Mouse (Mus musculus) midbrain, embryonic 10.5 days (tissue): Measurements from ENCODE around the gene Myof. TPM values are rescaled to one million over a fixed set of nuclear protein-coding genes. Genes with fewer than 3 reads are reported as not detected.

Experiments
- DNase-seq: peaks from one replicate; pipeline ENCODE4 v3.0.0-alpha.2; 2017; ENCODE audit warnings: low spot score
- H3K27ac ChIP-seq: fragments of 300-500 bp; sonication (generic); replicated peaks from 2 replicates; pipeline ENCODE4 v1.5.1; 2016; ENCODE audit warnings: mild to moderate bottlenecking
- H3K27me3 ChIP-seq: fragments of 300-500 bp; sonication (generic); 2 replicates; pipeline ENCODE4 v1.6.1; 2016; ENCODE audit warnings: low read depth, mild to moderate bottlenecking; ENCODE audit not compliant: poor library complexity, severe bottlenecking
- H3K36me3 ChIP-seq: fragments of 300-500 bp; sonication (generic); 2 replicates; pipeline ENCODE4 v1.6.1; 2016; ENCODE audit warnings: mild to moderate bottlenecking, moderate library complexity
- H3K4me1 ChIP-seq: fragments of 300-500 bp; sonication (generic); 2 replicates; pipeline ENCODE4 v1.6.1; 2016
- H3K4me3 ChIP-seq: fragments of 300-500 bp; sonication (generic); 2 replicates; pipeline ENCODE4 v1.5.1; 2016; ENCODE audit warnings: mild to moderate bottlenecking, moderate library complexity
- H3K9me3 ChIP-seq: fragments of 300-500 bp; sonication (generic); replicated peaks from 2 replicates; pipeline ENCODE4 v1.6.1; 2016; ENCODE audit warnings: mild to moderate bottlenecking
- WGBS: fragments of 180-500 bp; shearing (Covaris S2); methylation state at CpG from one replicate; pipeline ENCODE4 v1.1.7; 2016; 5-methylcytosine and 5-hydroxymethylcytosine counted together
- polyA plus RNA-seq: library from polyadenylated mRNA; unstranded; fragments of >200 nt; fragmentation: Nextera tagmentation; extraction: Ambion mirVana; gene quantifications from 2 replicates; pipeline ENCODE4 v1.2.1, GENCODE M21; 2016

The Myof gene
- polyA plus RNA-seq, 1 experiment from 2014 or later = 1.5 TPM

DNA sequence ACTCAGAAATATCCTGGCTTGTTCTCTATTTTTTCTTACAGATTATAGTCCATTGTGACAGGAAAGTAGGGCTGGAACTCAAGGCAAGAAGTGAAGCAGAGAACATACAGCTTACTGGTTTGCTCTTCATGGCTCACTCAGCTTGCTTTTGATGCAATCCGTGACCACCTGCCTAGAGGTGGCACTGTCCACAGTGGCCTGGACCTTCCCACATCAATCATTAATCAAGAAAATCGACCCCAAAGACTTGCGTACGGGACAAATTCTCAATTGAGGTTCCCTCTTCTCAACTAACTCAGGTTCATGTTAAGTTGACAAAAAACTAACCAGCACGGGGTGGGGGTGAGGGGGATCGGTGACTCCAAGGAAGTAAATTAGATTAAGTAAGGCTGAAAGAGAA is 176.4 kb downstream of the Myof start:
- 92% methylated on average over 6 of the region's 6 CpGs for WGBS
- H3K9me3 ChIP-seq = no peaks in the 10 kb centered on the region
- peaks cover 6% of the 10 kb centered on the region for H3K27me3 ChIP-seq
- no peak overlapping the region for H3K27ac ChIP-seq
- H3K4me1 ChIP-seq = no peaks in the 10 kb centered on the region
- no peaks in the 10 kb centered on the region for H3K36me3 ChIP-seq
- DNase-seq = no peak
- H3K4me3 ChIP-seq = no peak overlapping the region

DNA sequence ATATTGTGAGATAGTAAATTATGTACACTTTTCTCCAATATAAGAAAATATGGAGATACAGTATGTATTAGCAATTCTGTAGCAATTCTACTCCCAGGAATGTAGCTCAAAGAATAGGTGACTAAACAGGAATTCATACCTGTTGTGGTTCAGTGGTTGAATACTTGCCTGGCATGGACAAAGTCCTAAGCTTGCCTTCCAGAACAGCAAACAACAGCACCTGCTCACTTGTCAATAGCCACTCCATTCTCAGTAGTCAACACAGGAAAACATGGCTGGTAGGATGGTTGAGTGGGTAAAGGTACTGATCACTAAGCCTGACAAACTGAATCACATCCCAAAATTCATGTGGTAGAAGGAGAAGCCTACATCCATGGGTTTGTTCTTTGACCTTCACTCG is 182.2 kb downstream of the Myof start:
- Histone ChIP-seq H3K27me3 (no peaks in the 10 kb centered on the region), H3K27ac (no peak overlapping the region), H3K36me3 (no peaks in the 10 kb centered on the region), H3K4me1 (no peaks in the 10 kb centered on the region), H3K9me3 (no peaks in the 10 kb centered on the region), H3K4me3 (no peak overlapping the region)
- WGBS = 93% methylated on average over 1 of the region's 1 CpGs
- no peak for DNase-seq

DNA sequence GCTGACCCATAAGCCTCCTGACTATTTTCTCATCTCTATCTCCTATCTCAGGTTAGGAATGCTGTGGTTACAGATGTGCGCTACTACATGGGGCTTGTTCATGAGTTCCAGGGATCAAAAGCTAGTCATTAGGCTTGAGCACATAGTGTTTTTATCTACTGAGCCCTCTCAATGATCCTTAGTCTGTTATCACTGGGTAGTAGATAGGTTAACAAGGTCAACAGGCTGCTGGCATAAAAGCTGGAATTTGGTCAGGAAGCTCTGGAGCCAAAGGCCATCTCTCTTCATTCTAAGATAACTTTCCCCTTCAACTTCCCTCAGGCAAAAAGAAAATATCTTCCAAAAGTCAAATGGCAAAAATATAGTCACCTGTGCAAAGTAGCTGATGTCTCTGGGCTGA is 183.1 kb downstream of the Myof start:
- Histone ChIP-seq H3K9me3 (no peaks in the 10 kb centered on the region), H3K27ac (no peak overlapping the region), H3K4me3 (no peak overlapping the region), H3K36me3 (no peaks in the 10 kb centered on the region), H3K27me3 (no peaks in the 10 kb centered on the region), H3K4me1 (no peaks in the 10 kb centered on the region)
- 100% methylated on average over 1 of the region's 1 CpGs for WGBS
- DNase-seq = no peak

DNA sequence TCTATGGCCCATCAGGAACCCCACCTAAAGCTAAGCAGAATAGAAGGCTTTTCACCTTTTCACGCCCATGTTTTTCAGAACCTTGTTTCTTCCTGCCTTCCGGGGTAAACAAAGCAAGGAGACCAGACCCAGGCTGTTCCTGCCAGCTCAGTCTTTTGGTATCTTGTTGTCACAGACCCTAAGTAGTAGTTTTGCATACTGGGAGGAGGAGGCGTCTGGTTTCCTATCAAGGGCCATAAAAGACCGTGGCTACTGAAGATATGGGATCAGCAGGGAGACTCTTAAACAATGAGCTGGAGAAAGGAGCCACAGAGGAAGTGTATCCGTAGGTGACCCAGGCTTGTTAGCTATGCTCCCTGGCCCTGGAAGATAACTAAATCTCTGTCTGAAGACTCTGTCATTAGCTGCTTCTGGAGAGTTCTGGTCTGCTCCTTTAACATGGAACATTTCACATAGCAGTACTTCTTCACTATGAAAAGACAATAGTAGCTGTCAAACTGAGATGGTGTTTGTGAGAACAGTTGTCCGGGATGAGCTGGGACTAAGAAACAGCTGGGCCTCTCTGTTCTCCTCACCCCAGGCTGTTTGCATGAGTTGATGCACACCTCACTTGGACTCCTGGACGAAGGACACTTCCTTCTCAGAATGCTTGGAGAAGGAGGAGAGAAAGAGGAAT is 184.8 kb downstream of the Myof start:
- Histone ChIP-seq H3K27me3 (no peaks in the 10 kb centered on the region), H3K9me3 (no peaks in the 10 kb centered on the region), H3K27ac (no peak overlapping the region), H3K4me3 (no peak overlapping the region), H3K4me1 (no peaks in the 10 kb centered on the region), H3K36me3 (no peaks in the 10 kb centered on the region)
- 60% methylated on average over 7 of the region's 7 CpGs for WGBS
- DNase-seq = no peak

DNA sequence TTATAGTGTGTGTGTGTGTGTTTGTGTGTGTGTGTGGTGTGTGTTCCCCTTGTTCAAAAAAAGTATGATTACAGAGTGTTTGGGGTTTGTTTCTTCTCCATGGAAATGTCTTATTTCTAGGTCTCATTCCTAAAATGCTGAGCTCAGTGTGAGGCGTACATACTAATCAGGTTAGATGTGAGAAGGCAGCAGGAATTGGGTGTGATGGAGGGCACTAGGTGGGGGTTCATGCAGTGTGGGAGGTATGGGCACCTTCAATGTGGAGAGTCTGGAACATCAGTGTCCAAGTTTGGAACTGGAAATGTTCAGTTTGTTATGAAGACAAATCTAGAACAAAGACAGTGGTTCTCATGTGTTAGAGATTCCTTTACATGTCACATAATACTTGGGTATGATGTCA is 191.3 kb downstream of the Myof start:
- WGBS = 84% methylated on average over 1 of the region's 1 CpGs
- no peak for DNase-seq
- no peak overlapping the region for H3K27ac ChIP-seq

DNA sequence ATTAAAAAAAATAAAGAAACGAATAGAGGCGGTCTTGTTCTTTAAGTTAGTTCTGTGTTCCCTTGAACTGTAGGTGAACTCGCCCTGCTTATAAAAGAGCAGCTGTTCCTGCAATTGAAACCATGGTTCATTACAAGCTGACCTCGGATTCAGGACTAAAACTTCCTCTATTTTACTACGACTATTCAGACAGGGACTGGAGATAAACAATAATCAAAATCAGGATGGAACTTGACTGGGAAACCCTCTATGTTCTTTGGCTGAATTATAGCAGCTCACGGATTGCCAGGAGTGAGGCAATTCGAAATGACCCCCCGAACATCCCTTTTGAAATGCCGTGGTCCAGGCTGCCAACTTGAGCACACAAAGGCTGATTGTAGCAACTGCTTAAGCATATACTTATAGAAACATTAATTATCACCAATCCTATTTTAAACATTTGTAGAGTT is 191.8 kb downstream of the Myof start:
- H3K27ac ChIP-seq = no peak overlapping the region
- no peaks in the 10 kb centered on the region for H3K9me3 ChIP-seq
- H3K4me1 ChIP-seq = no peaks in the 10 kb centered on the region
- H3K27me3 ChIP-seq = no peaks in the 10 kb centered on the region
- 83% methylated on average over 9 of the region's 9 CpGs for WGBS
- no peak overlapping the region for H3K4me3 ChIP-seq
- H3K36me3 ChIP-seq = no peaks in the 10 kb centered on the region
- DNase-seq = no peak

More for the DNA sequence above, 191.3 kb downstream of the Myof start:
- no peaks in the 10 kb centered on the region for H3K36me3 ChIP-seq
- no peak overlapping the region for H3K4me3 ChIP-seq
- no peaks in the 10 kb centered on the region for H3K4me1 ChIP-seq
- no peaks in the 10 kb centered on the region for H3K27me3 ChIP-seq
- no peaks in the 10 kb centered on the region for H3K9me3 ChIP-seq

Other genes starting within 250 kb of the Myof start
- 49.2 and 49.5 TPM in 2 replicates for gene Cep55, start 11.4 kb upstream of the Myof start, polyA plus RNA-seq
- 0.12 TPM in 1 of 2 replicates, not detected in the other for gene Ffar4, start 53.5 kb upstream of the Myof start, polyA plus RNA-seq
- 2.3 TPM in 2 replicates for gene Rbp4, start 81.7 kb upstream of the Myof start, polyA plus RNA-seq
- gene Pde6c, start 89.2 kb upstream of the Myof start, polyA plus RNA-seq = 0.11 TPM in 1 of 2 replicates, not detected in the other
- gene Fra10ac1, start 180.6 kb upstream of the Myof start, polyA plus RNA-seq = 45.1 and 46.6 TPM in 2 replicates
- gene Lgi1, start 221.0 kb upstream of the Myof start, polyA plus RNA-seq = 2.4 and 2.8 TPM in 2 replicates